Mouse (Mus musculus): ENCODE data around the gene Gstt1. TPM values are rescaled to one million over a fixed set of nuclear protein-coding genes. Genes with fewer than 3 reads are reported as not detected.

The Gstt1 gene
- total and polyA plus RNA-seq, 3 experiments, result 1.3 to 3.8 TPM; not detected in 1

DNA sequence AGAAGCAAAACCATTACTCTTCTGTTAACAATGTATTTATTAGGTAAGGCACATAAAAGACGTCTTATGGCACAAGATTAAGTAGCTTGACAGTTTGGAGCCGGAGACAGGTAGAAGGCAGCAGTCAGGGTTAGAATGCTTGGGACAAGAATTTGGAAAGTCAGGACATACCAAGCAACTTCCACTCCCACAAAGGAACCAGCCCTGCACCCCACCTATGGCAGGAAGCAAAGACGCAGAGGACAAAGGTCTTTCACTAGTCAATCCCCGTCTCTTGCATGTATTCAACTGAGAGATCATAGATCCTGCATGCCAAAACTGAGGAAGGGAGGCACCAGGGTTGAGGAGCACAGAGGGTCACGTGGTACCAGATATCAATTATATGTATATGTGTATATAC, 24.3 kb downstream of the Gstt1 start:
- peaks cover 2% of the 10 kb centered on the region; the same call in 1 of the 2 replicates for H3K79me2 ChIP-seq (ENCODE audit: control insufficient read depth, insufficient read depth, low read length, poor library complexity)
- DNase-seq (ENCODE audit: low read depth, low spot score), result no peak
- no peak overlapping the region for H3K27ac ChIP-seq (ENCODE audit: control insufficient read depth, low read depth, low read length)
- H3K27me3 ChIP-seq (ENCODE audit: control insufficient read depth in 1 of 2, insufficient read depth in 2 of 2, low read length in 2 of 2), result no peaks in the 10 kb centered on the region
- peaks cover 0 to 6% of the 10 kb centered on the region in 2 experiments; a peak in 2 of 4 replicates for H3K4me1 ChIP-seq (ENCODE audit: control insufficient read depth in 1 of 2, insufficient read depth in 2 of 2, low read length in 2 of 2)
- no peaks in the 10 kb centered on the region for H3K9me3 ChIP-seq (replicated peaks; ENCODE audit: insufficient read depth, low read length)
- TF ChIP-seq ZC3H11A (IDR thresholded peaks at IDR 0.05; ENCODE audit: low read depth, low read length), result no peak
- no peak overlapping the region for H3K4me3 ChIP-seq (ENCODE audit: control insufficient read depth in 1 of 2, insufficient read depth in 1 of 2, low read depth in 2 of 2, low read length in 2 of 2)
- H3K36me3 ChIP-seq (ENCODE audit: control insufficient read depth in 1 of 2, insufficient read depth in 2 of 2, low read length in 2 of 2), result peaks cover 0 to 5% of the 10 kb centered on the region in 2 experiments; a peak in 2 of 4 replicates
- no peak overlapping the region for H3K9ac ChIP-seq (ENCODE audit: control insufficient read depth, low read depth, low read length, poor library complexity, severe bottlenecking)

GRCm38 (mm10) chr10:75772795-75773664, 25.4 kb downstream of the Gstt1 start, which contains the start of gene Ddt:
TSS of gene Ddt (minus strand) at chr10:75773414.
- H3K36me3 ChIP-seq (ENCODE audit: control insufficient read depth in 1 of 2, insufficient read depth in 2 of 2, low read length in 2 of 2), result peaks cover 0 to 5% of the 10 kb centered on the region in 2 experiments; a peak in 2 of 4 replicates
- H3K4me3 ChIP-seq (ENCODE audit: control insufficient read depth in 1 of 2, insufficient read depth in 1 of 2, low read depth in 2 of 2, low read length in 2 of 2), result peak within 1 kb of the TSS; percentile 73 to 90
- no peaks in the 10 kb centered on the region for H3K9me3 ChIP-seq (replicated peaks; ENCODE audit: insufficient read depth, low read length)
- H3K79me2 ChIP-seq (ENCODE audit: control insufficient read depth, insufficient read depth, low read length, poor library complexity), result peaks cover 2% of the 10 kb centered on the region; the same call in 1 of the 2 replicates
- H3K27ac ChIP-seq (ENCODE audit: control insufficient read depth, low read depth, low read length), result peak within 1 kb of the TSS; percentile 47
- H3K9ac ChIP-seq (ENCODE audit: control insufficient read depth, low read depth, low read length, poor library complexity, severe bottlenecking), result peak within 1 kb of the TSS; percentile 73
- DNase-seq (ENCODE audit: low read depth, low spot score), result peak; percentile 97
- H3K27me3 ChIP-seq (ENCODE audit: control insufficient read depth in 1 of 2, insufficient read depth in 2 of 2, low read length in 2 of 2), result no peaks in the 10 kb centered on the region
- peaks cover 0 to 6% of the 10 kb centered on the region in 2 experiments; a peak in 2 of 4 replicates for H3K4me1 ChIP-seq (ENCODE audit: control insufficient read depth in 1 of 2, insufficient read depth in 2 of 2, low read length in 2 of 2)
- TF ChIP-seq SMC3 (IDR thresholded peaks at IDR 0.05; ENCODE audit: low read depth, low read length) (peak; percentile 48), RCOR1 (IDR thresholded peaks at IDR 0.05; ENCODE audit: low read depth, low read length) (0 out of 2 replicates have a peak, but pooled peaks have one; percentile 14), ELF1 (IDR thresholded peaks at IDR 0.05; ENCODE audit: low read depth, low read length) (peak; percentile 62), NRF1 (IDR thresholded peaks at IDR 0.05; ENCODE audit: insufficient read depth, low read depth, low read length, poor library complexity, severe bottlenecking) (no peak), NELFE (IDR thresholded peaks at IDR 0.05; ENCODE audit: low read depth, low read length) (peak; percentile 75), TCF12 (IDR thresholded peaks at IDR 0.05; ENCODE audit: low read depth, low read length) (0 out of 2 replicates have a peak, but pooled peaks have one; percentile 44), GATA1 (IDR thresholded peaks at IDR 0.05; ENCODE audit: low read depth, low read length) (peak; percentile 9; the same call in 1 of the 2 replicates), HCFC1 (IDR thresholded peaks at IDR 0.05; ENCODE audit: low read depth, low read length) (peak; percentile 82), CHD2 (IDR thresholded peaks at IDR 0.05; ENCODE audit: low read length) (no peak), MAX (IDR thresholded peaks at IDR 0.05; ENCODE audit: low read length) (peak; percentile 95), RAD21 (IDR thresholded peaks at IDR 0.05; ENCODE audit: low read depth, low read length) (peak; percentile 30), ZNF384 (IDR thresholded peaks at IDR 0.05; ENCODE audit: low read depth, low read length) (peak; percentile 28; the same call in 1 of the 2 replicates), POLR2AphosphoS5 (IDR thresholded peaks at IDR 0.05; ENCODE audit: borderline replicate concordance, low read depth, low read length) (no peak), ETS1 (IDR thresholded peaks at IDR 0.05; ENCODE audit: low read depth, low read length) (peak; percentile 51; the same call in 1 of the 2 replicates), POLR2A (IDR thresholded peaks at IDR 0.05; ENCODE audit: control insufficient read depth in 1 of 2, insufficient read depth in 1 of 2, low read depth in 1 of 2, low read length in 2 of 2, poor library complexity in 1 of 2) (peak; percentile 74 to 89), KAT2A (conservative IDR thresholded peaks at IDR 0.05; ENCODE audit: low read depth, low read length) (peak; percentile 48), JUND (IDR thresholded peaks at IDR 0.05; ENCODE audit: low read depth, low read length) (no peak), TBP (IDR thresholded peaks at IDR 0.05; ENCODE audit: low read depth, low read length) (peak; percentile 66), GABPA (IDR thresholded peaks at IDR 0.05; ENCODE audit: low read depth, low read length) (peak; percentile 40; the same call in 1 of the 2 replicates), POLR2AphosphoS2 (IDR thresholded peaks at IDR 0.05; ENCODE audit: low read length) (peak; percentile 70), MEF2A (IDR thresholded peaks at IDR 0.05; ENCODE audit: extremely low read depth, insufficient replicate concordance, low read depth, low read length, poor library complexity, severe bottlenecking) (no peak), MYC (IDR thresholded peaks at IDR 0.05; ENCODE audit: low read depth, low read length) (peak; percentile 83), MXI1 (IDR thresholded peaks at IDR 0.05; ENCODE audit: low read depth, low read length) (peak; percentile 79), USF1 (IDR thresholded peaks at IDR 0.05; ENCODE audit: low read depth, low read length) (peak; percentile 97), ZKSCAN1 (IDR thresholded peaks at IDR 0.05; ENCODE audit: low read depth, low read length) (no peak), MAFK (IDR thresholded peaks at IDR 0.05; ENCODE audit: borderline replicate concordance, low read depth, low read length) (no peak), USF2 (IDR thresholded peaks at IDR 0.05; ENCODE audit: borderline replicate concordance in 1 of 2, insufficient read depth in 1 of 2, low read depth in 1 of 2, low read length in 2 of 2) (peak; percentile 56 to 88; a peak in 3 of 4 replicates), E2F4 (IDR thresholded peaks at IDR 0.05; ENCODE audit: borderline replicate concordance, low read depth, low read length) (peak; percentile 41; the same call in 1 of the 2 replicates)

Measured in MEL (cell line).